19 mouse cellular contexts compared by ENCODE assay signal in genomic region chr1:189764258-189764657, GRCm38 (mm10). TPM values are rescaled to one million over a fixed set of nuclear protein-coding genes. Genes with fewer than 3 reads are reported as not detected.
A peak's percentile ranks its signal among the peaks of the same experiment; 100 is the strongest.
DNase-seq lines count a peak whose midpoint lies in the region; ATAC-seq lines count a peak whose summit lies in the region.
"Had no signal": no experiment of that assay in that cellular context is flagged by ENCODE, and none has a peak within 500 bp of the region (broad histone marks: within the 10 kb centered on the region; RNA-seq: fewer than 3 reads in every experiment).

No protein-coding gene starts in this region.

- H3K27ac ChIP-seq in heart, embryonic 10.5 days = peak overlapping the region; percentile 10; the same call in 1 of the 2 replicates
- H3K27ac ChIP-seq in kidney, embryonic 14.5 days (ENCODE audit: low read depth, low read length) = no peak overlapping the region
- H3K27ac ChIP-seq in embryonic facial prominence, embryonic 10.5 days (replicated peaks) = 0 out of 2 replicates have a peak overlapping the region, but pooled peaks have one; percentile 20
- H3K27ac ChIP-seq: heart, embryonic 15.5 days; hindbrain, postnatal 0 days; neural tube, embryonic 12.5 days had no signal

- no peaks in the 10 kb centered on the region for H3K27me3 ChIP-seq in heart, embryonic 10.5 days (ENCODE audit: insufficient read depth, poor library complexity, severe bottlenecking)
- no peaks in the 10 kb centered on the region for H3K27me3 ChIP-seq in kidney, embryonic 14.5 days (ENCODE audit: control insufficient read depth, insufficient read depth, low read length)
- no peaks in the 10 kb centered on the region for H3K27me3 ChIP-seq in embryonic facial prominence, embryonic 10.5 days (replicated peaks; ENCODE audit: low read depth, poor library complexity, severe bottlenecking)
- H3K27me3 ChIP-seq: heart, embryonic 15.5 days; neural tube, embryonic 12.5 days had no signal

- H3K4me1 ChIP-seq in heart, embryonic 10.5 days = peaks cover 81% of the 10 kb centered on the region
- peaks cover 35% of the 10 kb centered on the region; the same call in 1 of the 2 replicates for H3K4me1 ChIP-seq in kidney, embryonic 14.5 days (ENCODE audit: control insufficient read depth, insufficient read depth, low read length)
- peaks cover 53% of the 10 kb centered on the region for H3K4me1 ChIP-seq in embryonic facial prominence, embryonic 10.5 days

- WGBS in heart, embryonic 10.5 days = 62% methylated on average over 5 of the region's 5 CpGs
- WGBS in kidney, embryonic 14.5 days = 68% methylated on average over 5 of the region's 5 CpGs
- WGBS in embryonic facial prominence, embryonic 10.5 days = 83% methylated on average over 5 of the region's 5 CpGs

- no peaks in the 10 kb centered on the region for H3K36me3 ChIP-seq in heart, embryonic 10.5 days
- no peaks in the 10 kb centered on the region for H3K36me3 ChIP-seq in kidney, embryonic 14.5 days (ENCODE audit: control insufficient read depth, insufficient read depth, low read length)
- no peaks in the 10 kb centered on the region for H3K36me3 ChIP-seq in embryonic facial prominence, embryonic 10.5 days (replicated peaks)
- H3K36me3 ChIP-seq: heart, embryonic 15.5 days; neural tube, embryonic 12.5 days had no signal

- intact Hi-C loops in heart, postnatal 14 days (cut with DNase I) = no loop called here

- H3K9me3 ChIP-seq in heart, embryonic 10.5 days = no peaks in the 10 kb centered on the region
- no peaks in the 10 kb centered on the region for H3K9me3 ChIP-seq in kidney, embryonic 14.5 days (ENCODE audit: control insufficient read depth, low read length)
- no peaks in the 10 kb centered on the region for H3K9me3 ChIP-seq in embryonic facial prominence, embryonic 10.5 days
- H3K9me3 ChIP-seq: heart, embryonic 15.5 days; neural tube, embryonic 12.5 days had no signal

- no peak overlapping the region for H3K4me3 ChIP-seq in heart, embryonic 10.5 days
- no peak overlapping the region for H3K4me3 ChIP-seq in kidney, embryonic 14.5 days (ENCODE audit: low read length)
- H3K4me3 ChIP-seq in embryonic facial prominence, embryonic 10.5 days = no peak overlapping the region
- H3K4me3 ChIP-seq: heart, embryonic 15.5 days; neural tube, embryonic 12.5 days had no signal

- ATAC-seq in kidney, embryonic 14.5 days (ENCODE audit: low FRiP score, low TSS enrichment) = no peak
- peak; percentile 18; the same call in 1 of the 2 replicates for ATAC-seq in neutrophil, adult 5-6 weeks (ENCODE audit: extremely low read depth, insufficient number of reproducible peaks, low FRiP score, poor library complexity, severe bottlenecking)
- ATAC-seq: hindbrain, postnatal 0 days had no signal

- H3K4me2 ChIP-seq in kidney, embryonic 14.5 days (replicated peaks; ENCODE audit: low read depth, low read length) = no peak overlapping the region
- H3K4me2 ChIP-seq: heart, embryonic 15.5 days; liver, embryonic 11.5 days; neural tube, embryonic 12.5 days had no signal

- no peak for DNase-seq in heart, embryonic 10.5 days (ENCODE audit: low spot score)
- DNase-seq in heart, postnatal 14 days = no peak
- peak; percentile 33 for DNase-seq in kidney, postnatal 14 days
- DNase-seq in embryonic facial prominence, embryonic 10.5 days (ENCODE audit: low spot score) = no peak
- DNase-seq in ovary, postnatal 10 days (ENCODE audit: low spot score) = no peak
- DNase-seq in right cerebral cortex, postnatal 36 days (ENCODE audit: low spot score in 2 of 2) = no peak
- DNase-seq: adrenal gland, postnatal 36 days; cerebellum, postnatal 14 days; gastrocnemius, postnatal 10 days; layer of hippocampus, postnatal 36 days; left cerebral cortex, postnatal 4 days; retina, postnatal 1 day; thymus, postnatal 4 days had no signal

- H3K9ac ChIP-seq in kidney, embryonic 14.5 days (ENCODE audit: low read depth, low read length) = no peak overlapping the region
- H3K9ac ChIP-seq: heart, embryonic 15.5 days; neural tube, embryonic 12.5 days had no signal

RNA-seq across cellular contexts. Expression of gene Ptpn14, which starts 36.2 kb away (rescaled TPM):
- polyA plus RNA-seq in heart, embryonic 10.5 days (2016; fragmentation: Nextera tagmentation; extraction: Ambion mirVana) = 7.2 and 9.6 TPM in 2 replicates
- total RNA-seq in heart, postnatal 14 days (2021) = 10 to 100 TPM; 32.1 to 33.1 TPM
- 13.3 and 21.1 TPM in 2 replicates for polyA plus RNA-seq in kidney, embryonic 14.5 days (2014; fragmentation: Nextera tagmentation; extraction: Ambion mirVana)
- 6.7 TPM in 2 replicates for polyA plus RNA-seq in embryonic facial prominence, embryonic 10.5 days (2016; fragmentation: Nextera tagmentation; extraction: Ambion mirVana)
- total RNA-seq in neutrophil, adult 5-6 weeks (2017) = 1.3 and 1.5 TPM in 2 replicates
